Mouse (Mus musculus): ENCODE data around the gene Tanc1. TPM values are rescaled to one million over a fixed set of nuclear protein-coding genes. Genes with fewer than 3 reads are reported as not detected.

The Tanc1 gene
- total and polyA plus RNA-seq, 3 experiments = 0.03 to 6.9 (median 0.49) TPM

GRCm38 (mm10) chr2:59731831-59732230, 120.0 kb downstream of the Tanc1 start:
- peaks cover 2% of the 10 kb centered on the region; the same call in 1 of the 2 replicates for H3K27me3 ChIP-seq (ENCODE audit: insufficient read depth, low read length)
- no peaks in the 10 kb centered on the region for H3K9me3 ChIP-seq (replicated peaks)
- no peak overlapping the region for H3K4me3 ChIP-seq (ENCODE audit: low read depth, low read length)
- DNase-seq (ENCODE audit: low spot score) = no peak
- no peaks in the 10 kb centered on the region for H3K4me1 ChIP-seq (ENCODE audit: insufficient read depth, low read depth, low read length)
- no peaks in the 10 kb centered on the region for H3K36me3 ChIP-seq (replicated peaks)
- TF ChIP-seq CTCF (IDR thresholded peaks at IDR 0.05; ENCODE audit: low read depth, low read length) (no peak), GATA1 (IDR thresholded peaks at IDR 0.05; ENCODE audit: borderline replicate concordance, low read length) (no peak), TAL1 (conservative IDR thresholded peaks at IDR 0.05; ENCODE audit: low read depth, low read length) (no peak), POLR2AphosphoS5 (IDR thresholded peaks at IDR 0.05; ENCODE audit: insufficient replicate concordance, low read depth, low read length) (no peak)
- ATAC-seq (ENCODE audit: extremely low read depth, insufficient number of reproducible peaks, low FRiP score, poor library complexity, severe bottlenecking) = no peak

- DNase-seq (ENCODE audit: low spot score) (no peak), ATAC-seq (ENCODE audit: extremely low read depth, insufficient number of reproducible peaks, low FRiP score, poor library complexity, severe bottlenecking) (no peak)
- H3K27me3 ChIP-seq (ENCODE audit: insufficient read depth, low read length) = peaks cover 2% of the 10 kb centered on the region; the same call in 1 of the 2 replicates
- no peaks in the 10 kb centered on the region for H3K9me3 ChIP-seq (replicated peaks)
- no peak for TF ChIP-seq TAL1 (conservative IDR thresholded peaks at IDR 0.05; ENCODE audit: low read depth, low read length)
- TF ChIP-seq GATA2 (IDR thresholded peaks at IDR 0.05; ENCODE audit: borderline replicate concordance, low read depth, low read length) = no peak
- no peak for TF ChIP-seq GATA1 (IDR thresholded peaks at IDR 0.05; ENCODE audit: borderline replicate concordance, low read length)
- no peak for TF ChIP-seq POLR2AphosphoS5 (IDR thresholded peaks at IDR 0.05; ENCODE audit: insufficient replicate concordance, low read depth, low read length)
- TF ChIP-seq CTCF (IDR thresholded peaks at IDR 0.05; ENCODE audit: low read depth, low read length) = no peak
- H3K4me1 ChIP-seq (ENCODE audit: insufficient read depth, low read depth, low read length) = no peaks in the 10 kb centered on the region
- no peaks in the 10 kb centered on the region for H3K36me3 ChIP-seq (replicated peaks)
- H3K4me3 ChIP-seq (ENCODE audit: low read depth, low read length) = no peak overlapping the region
Observed at GRCm38 (mm10) chr2:59733410-59733809, 121.6 kb downstream of the Tanc1 start.

- H3K4me1 ChIP-seq (ENCODE audit: insufficient read depth, low read depth, low read length) = no peaks in the 10 kb centered on the region
- no peak for TF ChIP-seq GATA1 (IDR thresholded peaks at IDR 0.05; ENCODE audit: borderline replicate concordance, low read length)
- TF ChIP-seq GATA2 (IDR thresholded peaks at IDR 0.05; ENCODE audit: borderline replicate concordance, low read depth, low read length) = no peak
- TF ChIP-seq CTCF (IDR thresholded peaks at IDR 0.05; ENCODE audit: low read depth, low read length) = no peak
- TF ChIP-seq POLR2AphosphoS5 (IDR thresholded peaks at IDR 0.05; ENCODE audit: insufficient replicate concordance, low read depth, low read length) = no peak
- TF ChIP-seq TAL1 (conservative IDR thresholded peaks at IDR 0.05; ENCODE audit: low read depth, low read length) = no peak
- DNase-seq (ENCODE audit: low spot score) = no peak
- no peak overlapping the region for H3K4me3 ChIP-seq (ENCODE audit: low read depth, low read length)
- no peak for ATAC-seq (ENCODE audit: extremely low read depth, insufficient number of reproducible peaks, low FRiP score, poor library complexity, severe bottlenecking)
- H3K9me3 ChIP-seq (replicated peaks) = no peaks in the 10 kb centered on the region
- H3K36me3 ChIP-seq (replicated peaks) = no peaks in the 10 kb centered on the region
- H3K27me3 ChIP-seq (ENCODE audit: insufficient read depth, low read length) = peaks cover 2% of the 10 kb centered on the region; the same call in 1 of the 2 replicates
Observed at GRCm38 (mm10) chr2:59736401-59736898, 124.6 kb downstream of the Tanc1 start.

GRCm38 (mm10) chr2:59737368-59737767, 125.5 kb downstream of the Tanc1 start:
- no peak for TF ChIP-seq TAL1 (conservative IDR thresholded peaks at IDR 0.05; ENCODE audit: low read depth, low read length)
- no peak for TF ChIP-seq CTCF (IDR thresholded peaks at IDR 0.05; ENCODE audit: low read depth, low read length)
- TF ChIP-seq GATA1 (IDR thresholded peaks at IDR 0.05; ENCODE audit: borderline replicate concordance, low read length) = no peak
- no peak for TF ChIP-seq POLR2AphosphoS5 (IDR thresholded peaks at IDR 0.05; ENCODE audit: insufficient replicate concordance, low read depth, low read length)
- no peak for TF ChIP-seq GATA2 (IDR thresholded peaks at IDR 0.05; ENCODE audit: borderline replicate concordance, low read depth, low read length)
- H3K4me3 ChIP-seq (ENCODE audit: low read depth, low read length) = no peak overlapping the region

GRCm38 (mm10) chr2:59738356-59738755, 126.5 kb downstream of the Tanc1 start:
- no peaks in the 10 kb centered on the region for H3K9me3 ChIP-seq (replicated peaks)
- no peak overlapping the region for H3K4me3 ChIP-seq (ENCODE audit: low read depth, low read length)
- DNase-seq (ENCODE audit: low spot score) (no peak), ATAC-seq (ENCODE audit: extremely low read depth, insufficient number of reproducible peaks, low FRiP score, poor library complexity, severe bottlenecking) (no peak)
- TF ChIP-seq GATA1 (IDR thresholded peaks at IDR 0.05; ENCODE audit: borderline replicate concordance, low read length) (no peak), POLR2AphosphoS5 (IDR thresholded peaks at IDR 0.05; ENCODE audit: insufficient replicate concordance, low read depth, low read length) (no peak), TAL1 (conservative IDR thresholded peaks at IDR 0.05; ENCODE audit: low read depth, low read length) (no peak), GATA2 (IDR thresholded peaks at IDR 0.05; ENCODE audit: borderline replicate concordance, low read depth, low read length) (no peak), CTCF (IDR thresholded peaks at IDR 0.05; ENCODE audit: low read depth, low read length) (no peak)
- H3K27me3 ChIP-seq (ENCODE audit: insufficient read depth, low read length) = peaks cover 2% of the 10 kb centered on the region; the same call in 1 of the 2 replicates
- H3K36me3 ChIP-seq (replicated peaks) = no peaks in the 10 kb centered on the region
- H3K4me1 ChIP-seq (ENCODE audit: insufficient read depth, low read depth, low read length) = no peaks in the 10 kb centered on the region

More at GRCm38 (mm10) chr2:59737368-59737767, 125.5 kb downstream of the Tanc1 start:
- ATAC-seq (ENCODE audit: extremely low read depth, insufficient number of reproducible peaks, low FRiP score, poor library complexity, severe bottlenecking) (no peak), DNase-seq (ENCODE audit: low spot score) (no peak)
- Histone ChIP-seq H3K4me1 (ENCODE audit: insufficient read depth, low read depth, low read length) (no peaks in the 10 kb centered on the region), H3K36me3 (replicated peaks) (no peaks in the 10 kb centered on the region), H3K27me3 (ENCODE audit: insufficient read depth, low read length) (peaks cover 2% of the 10 kb centered on the region; the same call in 1 of the 2 replicates), H3K9me3 (replicated peaks) (no peaks in the 10 kb centered on the region)

- no peak for TF ChIP-seq GATA1 (IDR thresholded peaks at IDR 0.05; ENCODE audit: borderline replicate concordance, low read length)
- no peak for TF ChIP-seq TAL1 (conservative IDR thresholded peaks at IDR 0.05; ENCODE audit: low read depth, low read length)
- TF ChIP-seq CTCF (IDR thresholded peaks at IDR 0.05; ENCODE audit: low read depth, low read length) = no peak
- no peak for TF ChIP-seq GATA2 (IDR thresholded peaks at IDR 0.05; ENCODE audit: borderline replicate concordance, low read depth, low read length)
- no peak for TF ChIP-seq POLR2AphosphoS5 (IDR thresholded peaks at IDR 0.05; ENCODE audit: insufficient replicate concordance, low read depth, low read length)
- DNase-seq (ENCODE audit: low spot score) (no peak), ATAC-seq (ENCODE audit: extremely low read depth, insufficient number of reproducible peaks, low FRiP score, poor library complexity, severe bottlenecking) (no peak)
- H3K4me1 ChIP-seq (ENCODE audit: insufficient read depth, low read depth, low read length) = no peaks in the 10 kb centered on the region
- H3K36me3 ChIP-seq (replicated peaks) = no peaks in the 10 kb centered on the region
- H3K4me3 ChIP-seq (ENCODE audit: low read depth, low read length) = no peak overlapping the region
- H3K27me3 ChIP-seq (ENCODE audit: insufficient read depth, low read length) = peaks cover 2% of the 10 kb centered on the region; the same call in 1 of the 2 replicates
- no peaks in the 10 kb centered on the region for H3K9me3 ChIP-seq (replicated peaks)
Observed at GRCm38 (mm10) chr2:59739036-59739435, 127.2 kb downstream of the Tanc1 start.

All from G1E (cell line).